ENCODE assay signal across 8 mouse cellular contexts in the genomic region with DNA sequence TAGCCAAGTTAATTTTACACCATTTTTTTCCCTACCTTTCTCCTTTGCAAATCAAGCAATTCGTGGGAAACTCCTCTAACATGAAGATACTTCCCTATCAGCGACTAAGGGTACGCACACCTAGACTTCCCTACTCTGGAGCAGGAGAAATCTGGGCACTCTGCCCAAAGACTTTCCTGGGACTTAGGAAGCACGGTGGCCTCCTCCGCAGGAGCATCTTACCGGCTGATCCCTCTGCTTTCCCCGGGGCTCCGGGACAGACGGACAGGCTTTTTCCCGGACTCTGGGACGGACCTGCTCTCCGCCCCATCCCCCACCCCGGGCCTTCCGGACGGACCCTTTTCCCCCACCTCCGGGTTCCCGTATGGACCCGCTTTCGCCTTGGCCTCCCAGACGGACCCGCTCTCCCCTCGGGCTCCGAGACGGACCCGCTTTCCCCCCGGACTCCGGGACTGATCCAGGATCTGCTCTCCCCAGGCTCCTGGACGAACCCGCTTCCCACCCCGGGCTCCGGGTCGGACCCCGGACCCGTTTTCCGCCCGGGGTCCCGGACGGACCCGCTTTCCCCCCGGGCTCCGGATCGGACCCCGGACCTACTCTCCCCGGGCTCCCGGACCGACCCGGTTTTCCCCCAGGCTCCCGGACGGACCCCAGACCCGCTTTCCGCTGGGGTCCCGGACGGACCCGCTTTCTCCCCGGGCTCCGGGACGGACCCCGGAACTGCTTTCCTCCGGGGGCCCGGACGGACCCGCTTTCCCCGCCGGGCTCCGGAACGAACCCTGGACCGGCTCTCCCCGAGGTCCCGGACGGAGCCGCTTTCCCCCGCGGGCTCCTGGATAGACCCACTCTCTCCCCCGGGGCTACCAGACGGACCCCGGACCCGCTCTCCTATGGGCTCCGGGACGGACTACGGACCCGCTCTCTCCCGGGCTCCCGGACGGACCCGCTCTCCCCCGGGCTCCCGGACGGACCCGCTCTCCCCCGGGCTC. TPM values are rescaled to one million over a fixed set of nuclear protein-coding genes. Genes with fewer than 3 reads are reported as not detected.
A peak's percentile ranks its signal among the peaks of the same experiment; 100 is the strongest.
DNase-seq lines count a peak whose midpoint lies in the region; ATAC-seq and TF ChIP-seq lines count a peak whose summit lies in the region.

No protein-coding gene starts in this region.

- H3K9ac ChIP-seq in heart, embryonic 13.5 days = peak overlapping the region; percentile 44
- no peak overlapping the region for H3K9ac ChIP-seq in hindbrain, embryonic 11.5 days (ENCODE audit: low read depth, low read length)

- H3K4me2 ChIP-seq in heart, embryonic 13.5 days = peak overlapping the region; percentile 67
- peak overlapping the region; percentile 30 for H3K4me2 ChIP-seq in hindbrain, embryonic 11.5 days (replicated peaks; ENCODE audit: low read depth, low read length)

- no peak for TF ChIP-seq POLR2A in olfactory bulb, adult 2 months (IDR thresholded peaks at IDR 0.05; ENCODE audit: insufficient read depth, low read depth, low read length)

- no peaks in the 10 kb centered on the region for H3K4me1 ChIP-seq in heart, embryonic 13.5 days
- no peaks in the 10 kb centered on the region for H3K4me1 ChIP-seq in brown adipose tissue, adult 24 weeks (ENCODE audit: control insufficient read depth, insufficient read depth, insufficient read length, low read length)
- H3K4me1 ChIP-seq in hindbrain, embryonic 11.5 days (replicated peaks; ENCODE audit: control insufficient read depth, insufficient read depth, low read length) = no peaks in the 10 kb centered on the region
- 0 out of 2 replicates have a peak, but pooled peaks cover 5% of the 10 kb centered on the region for H3K4me1 ChIP-seq in olfactory bulb, adult 2 months (ENCODE audit: control insufficient read depth, insufficient read depth, low read length)

- peaks cover 28% of the 10 kb centered on the region for H3K27me3 ChIP-seq in heart, embryonic 13.5 days (replicated peaks)
- H3K27me3 ChIP-seq in hindbrain, embryonic 11.5 days (ENCODE audit: control insufficient read depth, insufficient read depth, low read length) = peaks cover 16% of the 10 kb centered on the region

- TF ChIP-seq CTCF in olfactory bulb, adult 2 months (IDR thresholded peaks at IDR 0.05; ENCODE audit: insufficient read depth, low read depth, low read length) = no peak

- no peak overlapping the region for H3K27ac ChIP-seq in heart, embryonic 13.5 days (replicated peaks)
- no peak overlapping the region for H3K27ac ChIP-seq in brown adipose tissue, adult 24 weeks (replicated peaks; ENCODE audit: low read depth, low read length)
- H3K27ac ChIP-seq in hindbrain, embryonic 11.5 days (ENCODE audit: low read depth, low read length) = no peak overlapping the region
- H3K27ac ChIP-seq in olfactory bulb, adult 2 months (ENCODE audit: insufficient read depth, low read depth, low read length) = no peak overlapping the region

- H3K36me3 ChIP-seq in heart, embryonic 13.5 days = no peaks in the 10 kb centered on the region
- no peaks in the 10 kb centered on the region for H3K36me3 ChIP-seq in hindbrain, embryonic 11.5 days (ENCODE audit: control insufficient read depth, insufficient read depth, low read length)

- DNase-seq in heart, adult 8-10 months (ENCODE audit: low spot score) = no peak
- DNase-seq in hindbrain, embryonic 11.5 days (ENCODE audit: low spot score) = peak; percentile 30
- DNase-seq in liver = peak; percentile 2
- no peak for DNase-seq in layer of hippocampus, adult 8-10 months (ENCODE audit: low spot score in 2 of 2)

- peak; percentile 37; the same call in 1 of the 2 replicates for ATAC-seq in heart, embryonic 13.5 days (ENCODE audit: extremely low read depth, insufficient number of reproducible peaks, low FRiP score, low TSS enrichment)
- ATAC-seq in hindbrain, embryonic 11.5 days (ENCODE audit: low FRiP score) = no peak
- ATAC-seq in activated CD4-positive, CD25-positive, alpha-beta regulatory T cell, adult 4 months = no peak

- peak overlapping the region; percentile 52 for H3K4me3 ChIP-seq in heart, embryonic 13.5 days
- peak overlapping the region; percentile 33 for H3K4me3 ChIP-seq in brown adipose tissue, adult 24 weeks (ENCODE audit: insufficient read depth, low read depth, low read length)
- peak overlapping the region; percentile 33 for H3K4me3 ChIP-seq in hindbrain, embryonic 11.5 days (ENCODE audit: low read depth, low read length)
- peak overlapping the region; percentile 7; the same call in 1 of the 2 replicates for H3K4me3 ChIP-seq in olfactory bulb, adult 2 months (ENCODE audit: insufficient read depth, low read depth, low read length)

- peaks cover 18% of the 10 kb centered on the region for H3K9me3 ChIP-seq in heart, embryonic 13.5 days
- no peaks in the 10 kb centered on the region for H3K9me3 ChIP-seq in hindbrain, embryonic 11.5 days (ENCODE audit: control insufficient read depth, low read length)

- WGBS in heart, embryonic 13.5 days = 13% methylated on average over 62 of the region's 90 CpGs
- WGBS in hindbrain, embryonic 11.5 days = 14% methylated on average over 81 of the region's 90 CpGs
- WGBS in olfactory bulb, adult 2 months = 20% methylated on average over 84 of the region's 90 CpGs

RNA-seq across cellular contexts. Expression of a gene that starts 1.3 kb away (rescaled TPM):
- 1.9 and 2.4 TPM in 2 replicates for polyA plus RNA-seq in heart, embryonic 13.5 days (2015; fragmentation: Nextera tagmentation; extraction: Ambion mirVana)
- not detected for total RNA-seq in heart, adult 8-10 months (2022)
- not detected in 2 replicates for polyA plus RNA-seq in brown adipose tissue, adult 24 weeks (2012; ENCODE audit: insufficient read depth, insufficient read length, missing spikeins)
- polyA plus RNA-seq in hindbrain, embryonic 11.5 days (2014; fragmentation: Nextera tagmentation; extraction: Ambion mirVana) = 2.0 and 4.4 TPM in 2 replicates
- polyA plus RNA-seq in olfactory bulb, adult 2 months (2012; ENCODE audit: insufficient read depth, insufficient read length, low replicate concordance, missing spikeins) = not detected in 2 replicates
- not detected for polyA plus RNA-seq in activated CD4-positive, CD25-positive, alpha-beta regulatory T cell, adult 4 months (2017; shearing (Covaris generic))
- 1 to 10 TPM in 3 of 4 experiments, under 1 TPM in 1; 0.67 to 1.5 (median 1.1) TPM for total RNA-seq in layer of hippocampus, adult 8-10 months (2022)

RNA-seq across cellular contexts. Expression of a gene that starts 1.5 kb away (rescaled TPM):
- polyA plus RNA-seq in heart, embryonic 13.5 days (2015; fragmentation: Nextera tagmentation; extraction: Ambion mirVana) = not detected in 2 replicates
- not detected for total RNA-seq in heart, adult 8-10 months (2022)
- polyA plus RNA-seq in brown adipose tissue, adult 24 weeks (2012; ENCODE audit: insufficient read depth, insufficient read length, missing spikeins) = not detected in 2 replicates
- polyA plus RNA-seq in hindbrain, embryonic 11.5 days (2014; fragmentation: Nextera tagmentation; extraction: Ambion mirVana) = not detected in 2 replicates
- polyA plus RNA-seq in olfactory bulb, adult 2 months (2012; ENCODE audit: insufficient read depth, insufficient read length, low replicate concordance, missing spikeins) = not detected in 2 replicates
- polyA plus RNA-seq in activated CD4-positive, CD25-positive, alpha-beta regulatory T cell, adult 4 months (2017; shearing (Covaris generic)) = under 1 TPM in 1 of 2 experiments, not detected in 1; 0.22 TPM
- total RNA-seq in layer of hippocampus, adult 8-10 months (2022) = not detected

Comparison
In these comparisons a context has a peak if more than half of its experiments do, and no peak if none do; other contexts are left out.
1. DNase-seq: peak in hindbrain, embryonic 11.5 days (single experiment) and liver (single experiment); none in heart, adult 8-10 months (single experiment) and layer of hippocampus, adult 8-10 months (0 of 2).
2. Peak in every context shown above with its lines, with median percentiles within 50 percentile points of each other: H3K4me3 ChIP-seq.